Mouse (Mus musculus): ENCODE measurements around the gene Dtymk. TPM values are rescaled to one million over a fixed set of nuclear protein-coding genes. Genes with fewer than 3 reads are reported as not detected.
"Not testable (repeated sequence)": the region's sequence is repeated elsewhere in the genome, so short reads cannot be mapped to it uniquely, and the experiment has no call there.

Gene Dtymk
- total RNA-seq (2021) = 100 to 1,000 TPM; 112 to 121 TPM
- long read RNA-seq, experiment 1, transcript Dtymk-201 (5 exons, 1,003 nt) = major isoform, 42 of 146 reads
- long read RNA-seq, experiment 1, transcript Dtymk-203 (3 exons, 1,040 nt) = minor isoform, 5 of 146 reads
- long read RNA-seq, experiment 1, transcript Dtymk-202 (2 exons, 1,055 nt) = major isoform, 42 of 146 reads
- long read RNA-seq, experiment 1, partial matches to known transcripts = 46 of 146 reads
- long read RNA-seq, experiment 1, other reads (novel, unspliced or antisense) = 11 of 146 reads
- long read RNA-seq, experiment 2, transcript Dtymk-202 (2 exons, 1,055 nt) = minor isoform, 24 of 130 reads
- long read RNA-seq, experiment 2, transcript Dtymk-201 (5 exons, 1,003 nt) = major isoform, 58 of 130 reads
- long read RNA-seq, experiment 2, partial matches to known transcripts = 35 of 130 reads
- long read RNA-seq, experiment 2, other reads (novel, unspliced or antisense) = 12 of 130 reads

- DNase-seq (ENCODE audit: low spot score in 2 of 2) = peak; percentile 53 to 80
Observed at GRCm38 (mm10) chr1:93801741-93802238, at the start of gene Dtymk. Gene Dtymk, minus strand, starts transcription at chr1:93801934.

GRCm38 (mm10) chr1:93845766-93846366, 44.1 kb upstream of the Dtymk start:
- not testable (repeated sequence) for DNase-seq (ENCODE audit: low spot score in 2 of 2)

- DNase-seq (ENCODE audit: low spot score in 2 of 2) = not testable (repeated sequence)
Observed at GRCm38 (mm10) chr1:93838569-93838968, 36.8 kb upstream of the Dtymk start.

GRCm38 (mm10) chr1:93837335-93837734, 35.6 kb upstream of the Dtymk start:
- DNase-seq (ENCODE audit: low spot score in 2 of 2) = no peak

- DNase-seq (ENCODE audit: low spot score in 2 of 2) = no peak
Observed at GRCm38 (mm10) chr1:93836532-93836913, 34.8 kb upstream of the Dtymk start.

GRCm38 (mm10) chr1:93835876-93836531, 34.3 kb upstream of the Dtymk start:
- no peak for DNase-seq (ENCODE audit: low spot score in 2 of 2)

GRCm38 (mm10) chr1:93835211-93835610, 33.5 kb upstream of the Dtymk start:
- DNase-seq (ENCODE audit: low spot score in 2 of 2) = no peak

GRCm38 (mm10) chr1:93834671-93835150, 33.0 kb upstream of the Dtymk start:
- DNase-seq (ENCODE audit: low spot score in 2 of 2) = no peak

GRCm38 (mm10) chr1:93832754-93833360, 31.1 kb upstream of the Dtymk start:
- DNase-seq (ENCODE audit: low spot score in 2 of 2) = not testable (repeated sequence)

- DNase-seq (ENCODE audit: low spot score in 2 of 2) = no peak
Observed at GRCm38 (mm10) chr1:93826540-93826835, 24.8 kb upstream of the Dtymk start.

- DNase-seq (ENCODE audit: low spot score in 2 of 2) = no peak
Observed at GRCm38 (mm10) chr1:93825771-93826539, 24.2 kb upstream of the Dtymk start.

GRCm38 (mm10) chr1:93825105-93825674, 23.5 kb upstream of the Dtymk start:
- peak; percentile 72 to 88 for DNase-seq (ENCODE audit: low spot score in 2 of 2)

GRCm38 (mm10) chr1:93824609-93825008, 22.9 kb upstream of the Dtymk start, which contains the start of gene D2hgdh:
Gene D2hgdh, plus strand, starts transcription at chr1:93824909.
- no peak for DNase-seq (ENCODE audit: low spot score in 2 of 2)

GRCm38 (mm10) chr1:93823796-93824495, 22.2 kb upstream of the Dtymk start:
- no peak for DNase-seq (ENCODE audit: low spot score in 2 of 2)

GRCm38 (mm10) chr1:93818722-93819121, 17.0 kb upstream of the Dtymk start:
- DNase-seq (ENCODE audit: low spot score in 2 of 2) = no peak

- no peak for DNase-seq (ENCODE audit: low spot score in 2 of 2)
Observed at GRCm38 (mm10) chr1:93817823-93818532, 16.2 kb upstream of the Dtymk start.

- DNase-seq (ENCODE audit: low spot score in 2 of 2) = no peak
Observed at GRCm38 (mm10) chr1:93811495-93812039, 9.8 kb upstream of the Dtymk start.

GRCm38 (mm10) chr1:93810011-93810410, 8.3 kb upstream of the Dtymk start:
- no peak for DNase-seq (ENCODE audit: low spot score in 2 of 2)

GRCm38 (mm10) chr1:93808871-93809270, 7.1 kb upstream of the Dtymk start:
- no peak for DNase-seq (ENCODE audit: low spot score in 2 of 2)
